Mouse (Mus musculus) heart, adult 9 months (tissue): Measurements from ENCODE around the gene Lrrc4b.

ENCODE experiments used
- DNase-seq, 2 experiments: peaks; one replicate each; pipeline ENCODE4 v3.0.0; 2022; ENCODE audit warnings: low spot score in 2 of 2

Gene Lrrc4b

GRCm38 (mm10) chr7:44436267-44436666 lies 7.4 kb downstream of the Lrrc4b start:
- DNase-seq = no peak

- no peak for DNase-seq
These were observed 8.4 kb downstream of the Lrrc4b start for GRCm38 (mm10) chr7:44437188-44437587.

GRCm38 (mm10) chr7:44437933-44438332 lies 9.1 kb downstream of the Lrrc4b start:
- DNase-seq = no peak

- DNase-seq = no peak
These were observed 10.9 kb downstream of the Lrrc4b start for GRCm38 (mm10) chr7:44439696-44440095.

- DNase-seq = no peak
These were observed 11.7 kb downstream of the Lrrc4b start for GRCm38 (mm10) chr7:44440479-44440878.

GRCm38 (mm10) chr7:44441180-44441579 lies 12.4 kb downstream of the Lrrc4b start:
- DNase-seq = no peak

GRCm38 (mm10) chr7:44441648-44442109 lies 12.9 kb downstream of the Lrrc4b start:
- no peak for DNase-seq

GRCm38 (mm10) chr7:44442407-44442821 lies 13.6 kb downstream of the Lrrc4b start:
- DNase-seq = no peak

GRCm38 (mm10) chr7:44443268-44444173 lies 14.7 kb downstream of the Lrrc4b start:
- no peak for DNase-seq

- DNase-seq = peak in 1 of 2 experiments; percentile 32
These were observed 16.2 kb downstream of the Lrrc4b start for GRCm38 (mm10) chr7:44444886-44445527.

- DNase-seq = no peak
These were observed 16.7 kb downstream of the Lrrc4b start for GRCm38 (mm10) chr7:44445528-44445923.

GRCm38 (mm10) chr7:44446070-44446855 lies 17.4 kb downstream of the Lrrc4b start:
- DNase-seq = no peak

GRCm38 (mm10) chr7:44453256-44453655 lies 24.4 kb downstream of the Lrrc4b start:
- no peak for DNase-seq

GRCm38 (mm10) chr7:44456302-44456701 lies 27.5 kb downstream of the Lrrc4b start:
- no peak for DNase-seq

GRCm38 (mm10) chr7:44460067-44460466 lies 31.2 kb downstream of the Lrrc4b start:
- DNase-seq = no peak

GRCm38 (mm10) chr7:44460767-44461502 lies 32.1 kb downstream of the Lrrc4b start:
- DNase-seq = no peak

GRCm38 (mm10) chr7:44461503-44462217 lies 32.8 kb downstream of the Lrrc4b start:
- DNase-seq = no peak

- no peak for DNase-seq
These were observed 33.6 kb downstream of the Lrrc4b start for GRCm38 (mm10) chr7:44462218-44463055.

GRCm38 (mm10) chr7:44463056-44463425 lies 34.2 kb downstream of the Lrrc4b start:
- no peak for DNase-seq
